Mouse (Mus musculus) megakaryocyte, embryonic 14.5 days (primary cell): ENCODE data around the gene Slc22a23. TPM values are rescaled to one million over a fixed set of nuclear protein-coding genes. Genes with fewer than 3 reads are reported as not detected.

Experiments
- H3K27me3 ChIP-seq: replicated peaks from 2 replicates; pipeline ENCODE3; 2012; ENCODE audit warnings: inconsistent platforms
- H3K36me3 ChIP-seq: replicated peaks from 2 replicates; pipeline ENCODE3; 2012; ENCODE audit warnings: low read length, inconsistent platforms, mixed read lengths
- H3K4me1 ChIP-seq: 2 replicates; pipeline ENCODE4 v1.6.1; 2012; ENCODE audit warnings: inconsistent platforms
- H3K4me3 ChIP-seq: replicated peaks from 2 replicates; pipeline ENCODE3; 2012; ENCODE audit warnings: moderate library complexity, mild to moderate bottlenecking, inconsistent platforms
- H3K9me3 ChIP-seq: 2 replicates; pipeline ENCODE4 v1.6.1; 2012; ENCODE audit warnings: inconsistent platforms
- FLI1 ChIP-seq: IDR thresholded peaks from 2 replicates; pipeline ENCODE4 v1.6.1; 2012; ENCODE audit warnings: low read length, inconsistent platforms, mixed read lengths
- GATA1 ChIP-seq: IDR thresholded peaks from 3 replicates; pipeline ENCODE4 v1.6.1; 2012; ENCODE audit warnings: mixed read lengths, low read length, inconsistent platforms, borderline replicate concordance
- polyA plus RNA-seq: library from polyadenylated mRNA; stranded (reverse); fragments of >175 nt; gene quantifications from 2 replicates; pipeline ENCODE4 v1.2.3, GENCODE M21; 2012; ENCODE audit warnings: low replicate concordance; ENCODE audit not compliant: insufficient read depth

Gene Slc22a23
- polyA plus RNA-seq, 1 experiment: 33.9 TPM

DNA sequence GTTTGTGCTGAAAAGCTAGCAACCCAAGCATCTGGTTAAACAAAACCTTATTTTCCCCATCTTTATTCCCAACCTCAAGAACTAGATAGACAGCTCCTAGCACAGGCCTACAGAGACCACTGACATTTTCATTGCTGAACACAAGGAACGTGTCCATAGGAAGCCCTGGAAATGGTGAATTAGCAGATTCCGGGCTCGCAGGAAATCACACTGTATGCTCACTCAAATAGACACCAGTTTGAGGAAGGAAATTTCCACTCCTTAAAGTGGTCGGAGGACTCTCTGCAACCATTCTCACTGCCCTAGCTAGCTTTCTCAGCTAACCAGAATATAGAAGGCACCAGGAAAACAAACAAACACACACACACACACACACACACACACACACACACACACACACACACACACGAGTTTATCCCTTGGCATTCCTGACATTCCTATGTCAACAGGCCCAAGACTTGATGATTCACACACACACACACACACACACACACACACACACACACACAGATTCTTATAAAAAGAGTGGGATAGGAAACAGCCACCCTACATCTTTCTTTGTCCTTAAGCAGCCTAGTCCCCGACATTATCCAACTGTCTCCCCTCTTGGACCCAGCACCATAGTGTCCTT is 41.5 kb downstream of the Slc22a23 start:
- no peak for TF ChIP-seq FLI1
- TF ChIP-seq GATA1: no peak
- H3K4me3 ChIP-seq: no peak overlapping the region
- H3K27me3 ChIP-seq: no peaks in the 10 kb centered on the region
- peaks cover 93% of the 10 kb centered on the region for H3K4me1 ChIP-seq
- H3K9me3 ChIP-seq: no peaks in the 10 kb centered on the region
- H3K36me3 ChIP-seq: peaks cover 95% of the 10 kb centered on the region

DNA sequence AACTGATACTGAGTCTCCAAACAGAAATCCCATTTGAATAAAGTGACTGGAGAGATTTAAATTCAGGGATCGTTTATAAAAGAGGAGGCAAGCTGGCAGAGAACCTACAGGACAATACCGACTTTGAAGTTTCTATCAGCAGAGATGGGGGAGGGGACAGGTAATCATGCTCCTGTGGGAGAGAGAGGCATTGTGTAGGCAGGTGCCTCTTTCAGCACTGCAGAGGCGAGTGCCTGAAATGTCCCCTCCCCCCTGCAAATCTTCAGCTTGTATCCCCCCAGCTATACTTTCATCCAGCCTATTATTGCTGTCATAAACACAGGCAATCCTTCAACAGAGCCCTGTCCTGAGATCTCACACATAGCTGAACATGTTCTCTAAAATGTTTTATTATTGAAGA is 43.4 kb downstream of the Slc22a23 start:
- peaks cover 82% of the 10 kb centered on the region for H3K4me1 ChIP-seq
- H3K9me3 ChIP-seq: no peaks in the 10 kb centered on the region
- H3K4me3 ChIP-seq: no peak overlapping the region
- TF ChIP-seq FLI1 (no peak), GATA1 (no peak)
- no peaks in the 10 kb centered on the region for H3K27me3 ChIP-seq
- peaks cover 97% of the 10 kb centered on the region for H3K36me3 ChIP-seq

DNA sequence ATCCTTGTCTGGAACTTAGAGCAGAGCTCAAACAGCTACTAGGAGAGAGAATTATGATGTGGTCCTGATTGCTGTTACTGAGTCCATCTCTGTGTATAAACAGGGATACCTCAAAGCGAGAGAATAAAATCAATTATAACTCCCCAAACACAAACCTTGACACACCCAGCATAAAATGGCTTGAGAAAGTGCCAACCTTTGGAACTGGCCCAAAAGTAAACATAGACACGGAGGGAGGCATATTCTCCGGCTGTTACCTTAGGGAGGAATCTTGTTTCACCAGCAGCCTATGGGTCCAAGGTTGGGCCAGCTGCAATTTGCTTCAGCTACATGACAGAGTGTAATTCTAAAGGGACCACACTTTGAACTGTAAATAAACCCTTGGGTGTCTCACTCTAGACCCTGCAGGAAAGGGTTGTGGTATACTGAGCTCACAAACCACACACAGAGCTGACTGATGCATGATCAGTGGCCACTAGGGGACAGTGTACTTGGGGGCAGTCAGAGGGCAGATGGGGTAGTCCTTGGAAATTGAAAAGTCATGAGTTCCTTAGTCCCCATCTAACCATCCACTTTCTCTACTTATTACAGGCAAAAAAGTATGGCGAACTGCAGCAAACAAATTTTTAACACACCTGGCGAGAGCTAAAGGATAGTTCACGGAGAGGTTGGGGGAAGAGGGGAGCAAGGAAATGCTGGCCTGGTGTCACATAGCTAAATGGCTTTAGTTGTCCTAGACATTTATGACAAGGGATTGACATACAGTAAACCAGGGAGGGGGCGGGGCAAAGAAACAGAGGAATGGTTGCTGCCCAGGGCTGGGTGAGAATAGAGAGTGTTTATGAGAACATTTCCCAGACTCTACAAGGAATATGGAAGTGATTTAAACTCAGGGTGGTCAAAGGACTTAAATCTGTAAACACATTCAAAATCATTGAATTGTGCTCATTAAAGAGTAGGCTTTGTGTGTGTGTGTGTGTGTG is 45.3 kb downstream of the Slc22a23 start:
- Histone ChIP-seq H3K4me1 (peaks cover 77% of the 10 kb centered on the region), H3K9me3 (no peaks in the 10 kb centered on the region), H3K36me3 (peaks cover 91% of the 10 kb centered on the region)

DNA sequence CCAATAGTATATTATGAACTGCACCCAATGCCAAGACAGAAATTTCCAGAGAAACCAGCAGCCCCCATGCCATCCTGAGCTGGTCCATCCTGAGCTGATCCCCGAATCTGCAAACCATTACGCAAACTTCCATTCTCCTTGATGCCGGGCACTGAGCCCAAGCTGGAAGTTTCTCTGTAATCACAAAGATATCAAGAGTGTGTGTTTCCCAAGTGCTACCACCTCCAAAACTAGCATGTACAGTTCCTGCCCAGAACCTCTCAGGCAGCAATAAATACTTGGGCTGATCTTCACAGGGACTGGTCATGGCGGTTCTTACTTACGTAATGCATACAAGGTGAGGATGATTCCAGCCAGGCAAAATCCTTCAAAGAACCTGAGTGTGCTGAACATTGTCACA is 46.3 kb downstream of the Slc22a23 start:
- H3K36me3 ChIP-seq: peaks cover 89% of the 10 kb centered on the region
- no peak overlapping the region for H3K4me3 ChIP-seq
- TF ChIP-seq FLI1 (no peak), GATA1 (no peak)
- peaks cover 72% of the 10 kb centered on the region for H3K4me1 ChIP-seq
- no peaks in the 10 kb centered on the region for H3K27me3 ChIP-seq
- no peaks in the 10 kb centered on the region for H3K9me3 ChIP-seq

More for the DNA sequence above, 45.3 kb downstream of the Slc22a23 start:
- TF ChIP-seq FLI1 (no peak), GATA1 (no peak)
- no peak overlapping the region for H3K4me3 ChIP-seq
- H3K27me3 ChIP-seq: no peaks in the 10 kb centered on the region

DNA sequence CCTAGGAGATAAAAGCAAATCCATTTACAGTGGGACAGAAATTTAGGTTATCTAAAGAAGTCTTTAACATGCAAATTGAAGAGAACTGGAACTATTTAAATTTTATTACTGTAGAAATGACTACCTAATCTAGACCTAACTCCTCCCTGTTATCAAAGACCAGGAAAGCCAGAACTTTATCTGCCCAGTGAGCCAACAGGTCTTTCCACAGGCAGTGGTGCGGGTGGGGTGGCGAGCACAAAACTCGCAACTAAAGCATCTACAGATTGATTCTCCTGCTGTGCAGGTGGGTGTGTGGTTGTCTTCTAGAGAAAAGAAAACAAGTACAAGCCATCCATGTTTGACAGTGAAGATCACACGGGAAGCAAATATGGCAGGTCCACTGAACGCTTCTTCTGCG is 46.9 kb downstream of the Slc22a23 start:
- Histone ChIP-seq H3K4me1 (peaks cover 67% of the 10 kb centered on the region), H3K36me3 (peaks cover 90% of the 10 kb centered on the region), H3K4me3 (no peak overlapping the region), H3K9me3 (no peaks in the 10 kb centered on the region), H3K27me3 (no peaks in the 10 kb centered on the region)
- TF ChIP-seq GATA1 (no peak), FLI1 (no peak)

DNA sequence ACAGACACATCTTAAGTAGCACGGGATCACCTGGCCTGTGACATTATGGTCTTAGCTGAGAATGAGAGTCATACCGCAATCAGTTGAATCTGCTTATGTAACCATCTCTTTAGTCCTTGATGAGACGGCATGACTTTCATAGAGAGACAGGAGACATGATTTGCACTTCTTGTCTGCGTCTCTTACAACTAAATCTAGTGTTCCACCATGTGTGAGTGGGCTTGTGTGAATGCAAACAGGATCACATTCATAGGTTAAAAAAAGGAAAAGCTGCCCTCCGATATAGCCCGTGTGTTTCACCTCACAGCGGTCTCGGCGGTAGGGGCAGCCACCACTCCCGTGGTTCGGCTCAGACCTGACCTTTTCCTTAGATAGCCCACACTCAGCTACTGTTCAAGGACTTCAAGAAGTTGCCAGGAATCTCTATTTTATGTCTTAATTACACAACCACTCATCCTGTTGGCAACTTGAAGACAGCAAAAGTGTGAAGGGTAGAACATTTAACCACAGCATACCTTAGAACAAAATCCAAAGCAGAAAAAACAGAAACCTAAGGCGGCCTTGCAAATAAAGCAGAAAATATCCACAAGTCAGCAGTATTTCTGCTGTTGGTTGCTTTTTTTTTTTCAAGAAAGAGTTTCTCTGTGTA is 49.1 kb downstream of the Slc22a23 start:
- TF ChIP-seq GATA1: no peak
- TF ChIP-seq FLI1: no peak
- H3K9me3 ChIP-seq: no peaks in the 10 kb centered on the region
- H3K4me3 ChIP-seq: no peak overlapping the region
- peaks cover 48% of the 10 kb centered on the region for H3K4me1 ChIP-seq
- no peaks in the 10 kb centered on the region for H3K27me3 ChIP-seq
- H3K36me3 ChIP-seq: peaks cover 90% of the 10 kb centered on the region

DNA sequence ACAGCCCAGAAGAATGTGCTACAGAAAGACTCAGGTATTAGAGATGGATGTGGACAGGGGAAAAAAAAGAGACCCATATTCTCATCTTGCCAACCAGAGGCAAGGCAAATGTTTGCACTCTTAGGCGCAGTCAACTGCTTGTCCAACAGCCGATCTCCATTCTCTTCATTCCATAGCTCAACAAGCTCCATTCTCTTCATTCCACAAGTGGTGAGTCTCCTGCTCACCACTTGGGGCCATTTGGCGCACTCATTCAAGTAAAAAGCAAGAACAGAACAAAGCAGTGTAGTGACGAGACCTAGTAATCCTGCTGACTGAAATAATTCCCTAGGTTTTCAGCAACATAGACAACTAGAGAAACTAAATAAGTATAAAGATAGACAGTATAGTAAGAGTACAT is 50.8 kb downstream of the Slc22a23 start:
- Histone ChIP-seq H3K36me3 (peaks cover 91% of the 10 kb centered on the region), H3K27me3 (no peaks in the 10 kb centered on the region), H3K9me3 (no peaks in the 10 kb centered on the region), H3K4me3 (no peak overlapping the region), H3K4me1 (peaks cover 47% of the 10 kb centered on the region)
- TF ChIP-seq FLI1 (no peak), GATA1 (no peak)

DNA sequence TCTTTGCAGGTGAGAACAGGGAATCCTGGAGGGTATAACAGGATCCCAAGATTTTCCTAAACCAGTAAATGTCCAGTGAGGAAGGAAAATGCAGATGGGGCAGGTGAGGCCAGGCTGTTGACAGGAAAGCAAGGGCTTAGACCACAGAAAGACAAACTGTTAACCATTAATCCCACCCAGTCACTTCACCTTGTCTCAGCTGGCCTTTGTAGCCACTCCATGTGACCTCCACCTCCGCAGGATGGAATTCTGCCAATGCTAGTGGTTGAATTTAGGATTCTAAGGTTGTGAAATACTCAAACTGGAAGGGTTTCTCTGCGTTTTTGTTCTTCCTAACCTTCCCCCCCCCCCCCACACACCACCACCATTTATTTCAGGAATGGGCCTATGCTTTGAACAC is 52.9 kb downstream of the Slc22a23 start:
- Histone ChIP-seq H3K4me1 (peaks cover 56% of the 10 kb centered on the region), H3K9me3 (no peaks in the 10 kb centered on the region), H3K4me3 (no peak overlapping the region), H3K27me3 (no peaks in the 10 kb centered on the region), H3K36me3 (peaks cover 85% of the 10 kb centered on the region)
- no peak for TF ChIP-seq GATA1
- no peak for TF ChIP-seq FLI1

DNA sequence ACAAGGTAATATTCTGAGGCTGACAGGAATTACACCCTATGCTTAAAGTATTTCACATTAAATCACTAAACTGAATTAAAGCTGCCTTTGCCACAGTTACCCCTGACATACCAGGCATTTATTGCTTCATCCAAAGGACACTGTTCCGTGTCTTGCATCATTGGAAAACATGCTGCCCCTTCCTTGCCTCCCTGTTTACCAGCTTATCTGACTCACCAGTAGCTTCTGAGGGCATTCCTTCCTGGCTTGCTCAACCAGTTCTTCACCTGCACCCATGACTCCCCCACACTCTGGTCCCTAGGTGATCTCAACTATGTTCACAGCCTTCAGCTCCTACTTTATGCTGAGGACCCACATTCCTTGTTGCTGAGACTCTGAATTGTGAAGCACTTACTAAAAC is 54.6 kb downstream of the Slc22a23 start:
- no peaks in the 10 kb centered on the region for H3K9me3 ChIP-seq
- no peak overlapping the region for H3K4me3 ChIP-seq
- TF ChIP-seq FLI1: no peak
- no peak for TF ChIP-seq GATA1
- H3K4me1 ChIP-seq: peaks cover 57% of the 10 kb centered on the region
- peaks cover 85% of the 10 kb centered on the region for H3K36me3 ChIP-seq
- no peaks in the 10 kb centered on the region for H3K27me3 ChIP-seq

DNA sequence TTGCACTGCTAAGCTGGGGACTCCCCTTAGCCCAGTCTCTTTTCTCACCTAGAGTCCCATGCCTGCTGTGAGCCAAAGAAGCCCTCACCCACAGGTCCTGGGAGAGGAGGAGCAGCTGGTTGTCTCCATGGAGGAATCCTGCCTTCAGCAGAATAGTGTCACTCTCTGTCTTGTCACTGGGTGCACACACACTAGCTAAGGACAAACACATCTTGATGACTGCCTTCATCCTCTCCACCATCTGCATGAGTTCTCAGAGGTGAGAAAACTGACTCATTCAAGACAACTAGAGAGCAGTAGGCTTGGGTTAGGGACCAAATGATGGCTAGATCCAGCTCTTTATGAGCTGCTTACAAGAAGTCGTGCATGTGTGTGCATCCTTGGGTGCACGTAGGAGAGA is 55.4 kb downstream of the Slc22a23 start:
- Histone ChIP-seq H3K27me3 (no peaks in the 10 kb centered on the region), H3K4me1 (peaks cover 65% of the 10 kb centered on the region), H3K9me3 (no peaks in the 10 kb centered on the region), H3K4me3 (no peak overlapping the region), H3K36me3 (peaks cover 92% of the 10 kb centered on the region)
- TF ChIP-seq FLI1 (no peak), GATA1 (no peak)
